Mouse (Mus musculus) brain, embryonic 14.5 days (tissue): ENCODE results near the gene Htr1d.

Source experiments
- CTCF ChIP-seq: fragments of 200-500 bp; IDR thresholded peaks from 2 replicates; pipeline ENCODE4 v1.5.1; 2012; ENCODE audit warnings: inconsistent platforms, mild to moderate bottlenecking, moderate library complexity, borderline replicate concordance; ENCODE audit not compliant: insufficient read depth, insufficient read length; ENCODE audit errors: extremely low read depth
- POLR2A ChIP-seq: fragments of 200-500 bp; IDR thresholded peaks from 2 replicates; pipeline ENCODE4 v1.6.1; 2012; ENCODE audit warnings: mild to moderate bottlenecking, inconsistent platforms, borderline replicate concordance; ENCODE audit not compliant: poor library complexity, insufficient read depth, insufficient read length, severe bottlenecking; ENCODE audit errors: extremely low read depth

GRCm38 (mm10) chr4:136383052-136383451 lies 40.3 kb upstream of the Htr1d start:
- TF ChIP-seq POLR2A (no peak), CTCF (peak; percentile 31; the same call in 1 of the 2 replicates)
